Mouse (Mus musculus) adrenal gland, adult 8-10 months (tissue): ENCODE measurements around the gene Zhx3. TPM values are rescaled to one million over a fixed set of nuclear protein-coding genes. Genes with fewer than 3 reads are reported as not detected.

Experiments
- DNase-seq: peaks from one replicate; pipeline ENCODE4 v3.0.0; 2022
- total RNA-seq, 4 experiments: library from RNA; stranded (reverse); gene quantifications; 2 replicates each; pipeline ENCODE4 v1.2.4; 2022

The Zhx3 gene
- total RNA-seq, 4 experiments from 2014 or later, result 66.1 to 97.0 (median 75.6) TPM

DNA sequence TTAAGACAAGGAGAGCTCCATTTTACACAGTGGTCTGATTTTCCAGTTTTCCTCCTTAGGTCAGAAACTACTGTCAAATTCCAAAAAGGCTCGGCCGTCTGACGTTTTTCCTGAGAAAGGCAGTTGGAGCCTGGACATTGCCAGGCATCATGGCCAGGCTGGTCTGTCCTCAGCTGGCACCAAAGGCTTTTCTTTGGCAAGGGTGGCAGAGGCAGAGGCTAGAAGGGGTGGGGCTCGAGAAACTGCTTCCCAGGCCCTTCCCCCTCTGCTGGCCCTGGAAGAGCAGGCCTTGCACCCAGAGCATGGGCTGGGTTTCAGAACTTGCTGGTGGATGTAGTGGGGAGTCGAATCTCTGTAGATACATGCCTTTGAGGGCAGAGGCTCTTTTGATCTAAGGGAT lies 9.6 kb upstream of the Zhx3 start:
- peak; percentile 54 for DNase-seq

GRCm38 (mm10) chr2:160881462-160882101 lies 8.8 kb upstream of the Zhx3 start:
- peak; percentile 41 for DNase-seq

DNA sequence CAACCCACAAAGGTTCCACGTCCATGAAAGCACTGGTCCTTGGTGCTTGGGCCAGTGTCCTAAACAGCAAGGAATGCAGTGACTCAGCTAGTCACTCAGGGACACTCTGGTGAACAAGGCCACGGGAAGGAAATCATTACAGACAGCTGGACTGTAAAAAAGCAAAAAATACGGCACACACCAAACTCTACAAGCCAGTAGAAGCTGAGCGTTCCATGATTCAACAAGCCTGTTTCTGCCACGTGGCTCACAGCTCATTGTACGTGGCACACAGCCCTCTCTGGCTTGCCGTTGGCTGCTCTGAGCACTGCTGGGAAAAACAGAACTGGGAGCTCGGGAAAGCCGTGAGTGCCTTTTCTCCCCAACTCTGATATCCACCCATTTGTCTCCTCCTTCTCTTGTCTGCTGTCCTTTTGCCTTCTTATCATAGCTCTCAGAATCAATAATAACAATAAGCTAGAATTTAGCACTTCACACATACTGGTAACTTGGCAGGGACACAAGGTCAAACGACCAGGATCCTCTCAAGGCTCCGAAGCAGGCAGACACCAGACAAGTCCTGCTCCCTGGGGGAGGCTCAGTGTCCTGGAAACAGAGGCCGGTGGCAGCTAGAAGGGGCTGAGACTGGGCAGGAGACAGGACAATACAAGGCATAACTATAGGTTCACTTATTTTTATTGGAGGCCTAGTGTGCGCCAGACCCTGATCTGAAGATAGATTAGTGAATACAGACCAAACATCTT lies 7.8 kb upstream of the Zhx3 start, which contains the start of gene Lpin3:
Gene Lpin3 (plus strand): TSS at position 218 of the 743 bp plus-strand sequence.
- peak; percentile 86 for DNase-seq

DNA sequence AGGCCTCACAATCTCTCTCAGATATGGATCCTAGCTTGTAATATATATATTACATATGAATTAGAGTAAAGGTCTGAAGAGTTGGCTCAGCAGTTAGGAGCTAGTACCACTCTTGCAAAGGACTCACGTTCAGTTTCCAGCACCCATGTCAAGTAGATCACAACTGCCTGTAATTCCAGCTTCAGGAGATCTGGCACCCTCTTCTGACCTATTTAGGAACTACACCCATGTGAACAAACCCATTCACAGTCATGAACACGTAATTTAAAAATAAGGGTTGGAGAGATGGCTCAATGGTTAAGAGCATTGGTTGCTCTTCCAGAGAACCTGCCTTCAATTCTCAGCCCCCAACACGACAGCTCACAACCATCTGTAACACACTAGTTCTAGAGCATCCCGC lies 3.3 kb upstream of the Zhx3 start:
- DNase-seq, result no peak

GRCm38 (mm10) chr2:160874231-160874877 lies 1.6 kb upstream of the Zhx3 start:
- no peak for DNase-seq

DNA sequence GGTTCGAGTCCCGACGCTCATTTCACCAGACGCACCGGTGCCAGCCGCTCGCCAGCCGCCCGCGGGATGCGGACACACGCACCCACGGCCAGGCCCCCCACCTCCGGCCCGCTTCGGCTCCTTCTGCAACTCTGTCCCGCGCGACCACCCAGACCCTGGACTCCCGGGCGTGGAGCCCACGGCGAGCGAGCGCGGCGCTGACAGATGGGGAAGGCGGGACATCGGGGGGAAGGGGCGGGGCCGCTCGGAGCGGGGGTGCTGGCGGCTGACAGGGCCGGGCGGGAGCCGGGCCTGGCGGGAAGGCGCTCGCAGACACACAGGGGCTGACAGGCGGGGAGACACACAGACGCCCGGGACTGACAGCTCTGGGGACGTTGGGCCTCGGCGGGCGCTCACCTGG lies 403 bp downstream of the Zhx3 start:
- DNase-seq, result peak; percentile 62

DNA sequence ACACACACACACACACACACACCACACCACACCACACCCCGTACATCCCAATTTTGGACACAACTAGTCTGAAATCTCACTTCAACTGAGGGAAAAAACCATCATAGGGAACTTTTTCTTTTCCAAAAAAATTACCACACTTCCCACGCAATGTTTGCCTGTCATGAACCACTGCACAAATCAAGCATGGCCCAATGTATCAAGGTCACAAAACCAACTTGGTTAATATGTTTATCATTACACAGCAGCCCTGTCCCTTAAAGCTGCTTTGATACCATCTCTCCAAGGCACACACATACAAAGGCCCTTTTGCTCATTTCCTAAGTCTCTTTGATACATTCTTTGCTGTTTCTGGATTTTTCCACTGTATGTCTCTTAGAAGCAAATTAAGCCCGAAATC lies 1.5 kb downstream of the Zhx3 start:
- DNase-seq, result no peak

GRCm38 (mm10) chr2:160869446-160869845 lies 3.4 kb downstream of the Zhx3 start:
- no peak for DNase-seq

- DNase-seq, result no peak
Observed at GRCm38 (mm10) chr2:160865266-160865665, 7.5 kb downstream of the Zhx3 start.

DNA sequence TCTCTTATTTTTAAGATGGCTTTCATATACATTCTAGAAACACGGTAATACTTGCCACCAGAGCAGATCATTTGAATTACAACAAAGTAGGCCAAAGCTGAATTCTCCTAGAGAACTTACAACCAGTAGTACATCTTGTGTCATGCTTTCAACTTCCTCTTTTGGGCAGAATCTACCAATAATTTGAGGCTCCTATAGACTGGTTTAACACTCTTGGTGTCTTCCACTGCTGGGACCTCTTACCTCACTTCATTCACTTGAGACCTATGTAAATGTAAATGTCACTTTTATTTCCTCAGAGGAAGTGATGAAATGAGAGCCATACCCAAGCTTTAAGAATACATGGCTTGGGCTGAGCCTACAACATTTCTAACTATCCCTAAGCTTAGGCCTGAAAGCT lies 8.7 kb downstream of the Zhx3 start:
- no peak for DNase-seq

DNA sequence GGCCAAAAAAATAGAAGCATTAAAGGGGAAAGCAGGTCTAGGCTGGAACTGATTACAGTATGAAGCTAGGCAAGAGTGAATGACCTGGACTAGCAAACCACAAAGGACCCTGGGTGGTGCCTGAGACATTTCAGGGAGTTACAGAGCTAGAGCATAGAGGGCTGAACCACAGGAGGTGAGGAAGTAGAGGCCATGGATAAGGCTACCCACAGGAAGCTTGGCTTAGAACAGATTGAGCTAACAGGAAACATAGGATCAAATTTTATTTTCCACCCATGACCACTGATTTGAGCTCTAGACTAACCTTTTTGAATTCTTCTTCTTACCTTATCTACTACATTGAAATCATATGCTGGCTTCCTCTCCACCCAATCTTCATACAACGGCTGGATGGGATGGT lies 12.4 kb downstream of the Zhx3 start:
- DNase-seq, result no peak

DNA sequence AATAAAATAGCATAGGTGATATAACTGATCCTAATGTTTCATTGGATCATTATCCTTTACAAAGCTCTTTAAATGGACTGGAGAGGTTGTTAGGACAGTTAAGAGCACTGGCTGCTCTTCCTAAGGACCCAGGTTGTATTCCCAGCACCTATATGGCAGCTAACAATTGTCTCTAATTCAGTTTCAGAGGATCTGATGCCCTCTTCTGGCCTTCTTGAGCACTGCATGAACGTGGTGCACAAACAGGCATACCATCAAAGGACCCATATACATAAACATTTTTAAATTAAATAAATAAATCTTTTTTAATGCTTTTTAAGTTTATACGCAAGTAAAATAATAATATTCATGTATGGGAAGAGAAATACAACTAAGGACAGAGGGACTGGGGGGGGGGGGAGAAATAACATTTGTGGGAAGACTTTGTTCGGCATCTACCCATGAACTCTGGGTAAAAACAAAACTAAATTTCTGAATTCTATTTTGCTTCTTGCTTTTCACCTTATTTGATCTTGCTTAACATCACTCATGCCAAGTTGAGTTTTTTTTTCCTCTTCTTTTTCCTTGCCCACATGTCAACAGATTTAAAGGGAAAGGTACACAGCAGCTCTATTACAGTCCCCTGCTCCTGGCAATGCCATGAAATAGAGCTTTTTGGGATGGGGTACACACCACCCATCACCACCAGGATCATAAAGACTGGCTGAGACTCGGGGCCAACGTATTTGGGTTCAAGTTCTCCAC lies 16.3 kb downstream of the Zhx3 start:
- DNase-seq, result no peak

GRCm38 (mm10) chr2:160854687-160855086 lies 18.1 kb downstream of the Zhx3 start:
- no peak for DNase-seq

DNA sequence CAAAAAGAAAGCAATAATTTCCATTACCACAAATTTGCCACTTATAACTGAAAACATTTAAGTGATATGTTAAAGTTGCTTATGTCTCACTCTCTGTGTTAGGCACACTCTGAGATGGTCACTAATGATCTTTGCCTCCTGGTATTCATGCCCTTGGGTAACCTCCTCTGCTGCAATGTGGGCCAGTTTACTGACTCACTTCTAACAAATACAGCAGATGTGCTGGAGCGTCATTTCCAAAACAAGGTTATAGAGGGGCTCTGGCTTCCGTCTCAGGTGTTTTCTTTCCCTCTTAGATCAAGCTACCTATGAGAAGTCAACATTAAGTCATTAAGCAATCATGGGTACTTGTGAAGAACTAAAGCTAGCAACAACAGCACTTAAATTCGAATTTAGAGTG lies 22.4 kb downstream of the Zhx3 start:
- peak; percentile 23 for DNase-seq

- DNase-seq, result no peak
Observed at GRCm38 (mm10) chr2:160849617-160850240, 23.1 kb downstream of the Zhx3 start.

GRCm38 (mm10) chr2:160848186-160848585 lies 24.6 kb downstream of the Zhx3 start:
- DNase-seq, result no peak

- no peak for DNase-seq
Observed at GRCm38 (mm10) chr2:160847664-160848063, 25.1 kb downstream of the Zhx3 start.

DNA sequence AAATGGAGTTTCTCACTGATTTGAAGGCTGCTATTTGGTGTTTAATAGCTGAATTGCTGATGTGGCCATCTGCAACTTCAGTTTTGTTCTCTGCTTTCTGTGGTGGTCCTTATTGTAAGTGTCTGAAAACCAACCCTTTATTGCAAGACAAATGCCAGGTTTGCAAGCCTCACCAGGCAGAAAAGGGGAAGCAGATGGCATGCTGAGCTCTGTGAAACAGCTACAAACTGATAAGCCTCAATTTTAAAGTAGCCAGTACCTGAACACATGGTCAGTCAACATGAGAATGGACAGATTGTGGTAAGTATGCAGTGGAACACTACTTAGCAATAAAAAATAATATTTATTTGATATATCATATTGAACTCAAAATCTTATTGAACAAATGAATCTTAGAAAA lies 32.0 kb downstream of the Zhx3 start:
- DNase-seq, result no peak

- no peak for DNase-seq
Observed at GRCm38 (mm10) chr2:160810802-160811201, 62.0 kb downstream of the Zhx3 start.

GRCm38 (mm10) chr2:160810376-160810775 lies 62.4 kb downstream of the Zhx3 start:
- no peak for DNase-seq

- peak; percentile 46 for DNase-seq
Observed at GRCm38 (mm10) chr2:160806091-160806521, 66.7 kb downstream of the Zhx3 start.

DNA sequence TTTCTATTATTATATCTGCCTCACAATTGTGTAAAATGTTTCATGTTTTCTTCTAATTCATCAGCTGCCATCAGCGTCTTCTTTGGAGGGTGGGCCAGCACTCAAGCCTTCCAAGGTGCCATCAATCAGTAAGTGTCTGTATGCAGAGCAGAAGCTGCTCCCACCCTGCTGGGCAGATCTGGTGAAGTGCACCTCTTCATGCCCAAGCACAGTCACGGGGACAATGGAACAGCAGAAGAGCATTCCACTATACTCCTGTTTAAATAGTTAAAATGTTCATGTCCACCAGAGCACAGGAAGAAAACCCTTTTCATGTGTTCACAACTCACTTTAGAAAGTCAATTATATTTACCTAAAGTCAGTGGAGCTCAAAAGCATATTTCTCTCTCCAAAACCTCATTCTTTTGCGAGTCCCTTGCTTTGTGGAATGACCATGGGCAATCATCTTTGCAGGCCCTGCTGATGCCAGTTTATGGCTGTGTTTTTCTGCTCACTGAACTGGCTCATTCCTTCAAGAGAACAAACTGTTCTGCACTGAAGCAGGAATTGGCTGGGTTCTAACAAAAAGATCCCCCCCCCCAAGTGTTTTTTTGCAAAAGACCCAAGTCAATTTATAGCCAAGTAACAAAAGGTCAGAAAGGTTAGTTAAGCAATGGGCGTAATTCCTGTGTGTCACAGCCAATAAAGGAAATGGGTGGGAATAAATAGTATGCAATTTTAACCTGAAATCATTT lies 67.8 kb downstream of the Zhx3 start:
- DNase-seq, result no peak
